Mouse (Mus musculus) cerebellum, postnatal 25 days (tissue): ENCODE measurements around the gene Car5b.

Source experiments
- DNase-seq, 2 experiments: peaks; one replicate each; pipeline ENCODE4 v3.0.0; 2021; ENCODE audit warnings: mixed read lengths in 2 of 2

The Car5b gene

DNA sequence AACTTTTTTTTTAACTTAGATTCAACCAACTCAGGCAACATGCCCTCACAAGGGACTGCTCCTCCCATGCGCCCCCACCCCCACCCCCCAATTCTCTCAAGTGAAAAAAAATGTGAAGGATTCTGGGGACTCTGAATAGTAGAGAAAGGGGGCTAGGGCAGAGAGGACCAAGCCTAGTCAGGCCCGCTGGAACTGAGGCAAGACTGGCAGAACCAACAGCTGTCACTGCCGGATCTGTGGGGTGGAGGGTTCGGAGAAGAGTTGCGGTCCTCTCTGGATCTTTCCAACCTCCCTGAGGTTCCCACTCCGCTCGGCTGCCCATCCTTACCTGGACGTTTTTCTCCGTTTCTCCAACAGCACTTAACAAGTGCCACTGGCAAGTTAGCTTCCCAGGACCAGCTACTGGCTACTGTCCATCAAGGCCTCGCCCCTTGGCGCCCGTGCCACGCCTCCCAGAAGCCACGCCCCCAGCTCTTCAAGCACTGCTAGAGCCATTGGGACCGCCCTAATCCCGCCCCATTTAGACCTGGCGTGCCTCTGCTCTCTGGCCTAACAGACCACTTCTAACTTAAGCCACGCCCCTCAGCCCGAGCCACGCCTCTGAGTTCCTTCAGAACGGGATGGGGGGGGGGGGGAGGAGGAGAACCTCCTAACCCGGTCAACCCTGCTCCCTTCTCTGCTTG, at the start of gene Car5b:
Car5b (minus strand) TSS at position 391 of the 683 bp plus-strand sequence.
- DNase-seq: peak; percentile 34 to 64

DNA sequence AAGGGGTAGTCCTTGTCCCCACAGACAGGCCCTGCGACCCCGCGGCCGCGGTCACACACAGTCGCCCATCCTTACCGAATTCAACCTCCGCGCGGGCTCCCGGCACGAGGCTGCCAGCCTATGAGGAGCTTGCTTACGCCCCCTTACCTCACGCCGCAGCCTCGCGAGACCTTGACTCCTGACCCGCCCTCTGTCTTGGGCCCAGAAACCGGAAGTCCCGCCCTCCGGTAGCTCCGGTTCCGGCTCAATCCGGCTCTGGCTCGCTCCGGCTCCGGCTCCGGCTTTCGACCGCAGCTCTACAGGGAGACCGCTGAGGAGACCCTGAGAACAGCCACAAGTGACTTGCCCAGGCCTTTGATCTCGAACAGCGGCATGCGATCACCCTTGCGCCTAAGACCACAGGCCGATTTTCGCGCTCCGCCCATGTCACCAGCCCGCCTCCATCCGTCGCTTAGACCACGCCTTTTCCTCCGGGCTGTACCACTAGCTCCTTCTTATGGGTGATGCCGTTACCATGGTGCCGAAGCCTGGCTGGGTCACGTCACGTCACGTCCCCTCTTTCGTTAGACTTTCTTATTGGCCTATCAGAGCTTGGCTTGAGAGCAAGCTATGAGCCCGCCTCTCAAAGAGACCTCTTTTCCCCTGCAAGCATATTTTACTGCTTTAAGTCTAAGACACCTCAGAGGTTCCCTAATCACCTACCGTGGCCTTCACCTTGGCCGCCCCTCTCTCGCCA, 48.4 kb upstream of the Car5b start, which contains the start of gene Siah1b:
Siah1b (minus strand) TSS at position 454 of the 736 bp plus-strand sequence.
- DNase-seq: peak; percentile 92 to 93

DNA sequence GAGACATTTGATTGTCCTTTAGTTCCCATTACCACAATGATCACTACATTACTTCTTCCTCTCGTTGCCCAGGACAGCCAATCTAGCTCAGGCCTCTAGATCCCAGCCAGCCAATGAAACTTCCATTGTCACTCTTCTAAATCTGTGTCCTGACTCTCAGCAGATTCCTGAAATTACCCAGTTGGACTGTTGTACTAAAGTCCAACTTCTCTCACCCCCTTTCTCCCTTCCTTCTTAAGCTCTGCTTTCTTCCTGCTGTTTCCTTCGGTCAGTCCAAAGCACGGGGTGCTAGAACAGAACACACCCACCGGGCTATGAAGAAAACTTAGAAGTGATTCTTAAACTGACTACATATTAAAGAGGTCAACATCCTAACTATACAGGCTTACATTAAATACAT, 41.2 kb upstream of the Car5b start:
- no peak for DNase-seq

DNA sequence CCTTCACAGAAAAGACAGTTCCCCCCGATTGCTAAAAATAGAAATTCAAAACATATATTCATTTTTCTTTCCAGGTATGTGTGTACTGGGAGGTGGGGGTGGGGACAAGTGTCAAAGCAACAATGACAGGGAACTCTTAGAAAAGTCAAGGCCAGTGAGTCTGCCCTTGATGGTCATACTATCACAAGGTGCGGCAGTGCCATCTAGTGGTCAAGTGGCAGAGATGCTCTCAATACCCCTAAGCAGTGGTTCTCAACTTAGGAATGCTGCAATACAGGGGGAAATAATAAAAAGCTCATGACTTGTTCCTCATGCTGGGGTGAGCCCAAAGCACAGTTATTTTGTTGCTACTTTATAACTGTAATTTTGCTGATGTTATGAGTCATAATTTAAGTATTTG, 38.4 kb upstream of the Car5b start:
- peak; percentile 44 to 77 for DNase-seq

DNA sequence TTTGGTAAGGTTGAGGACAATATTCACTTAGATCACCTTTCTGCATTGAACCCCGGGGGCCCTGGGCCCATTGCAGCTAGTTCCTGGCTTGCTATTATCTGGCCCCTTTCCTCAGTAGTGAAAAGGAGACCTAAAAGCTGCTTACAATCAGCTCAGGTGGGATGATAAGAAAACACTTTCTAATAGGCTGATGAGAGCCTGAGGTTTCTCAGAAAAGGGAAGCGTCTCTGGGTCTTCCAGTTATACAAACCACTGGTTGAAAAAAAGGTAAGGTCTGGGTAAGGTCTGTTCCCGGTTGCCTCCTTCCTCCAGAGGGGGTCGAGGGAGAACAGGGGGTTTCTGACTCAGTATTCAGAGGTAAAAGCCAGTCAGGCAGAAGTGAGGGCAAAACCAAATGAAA, 31.3 kb upstream of the Car5b start:
- DNase-seq: no peak

DNA sequence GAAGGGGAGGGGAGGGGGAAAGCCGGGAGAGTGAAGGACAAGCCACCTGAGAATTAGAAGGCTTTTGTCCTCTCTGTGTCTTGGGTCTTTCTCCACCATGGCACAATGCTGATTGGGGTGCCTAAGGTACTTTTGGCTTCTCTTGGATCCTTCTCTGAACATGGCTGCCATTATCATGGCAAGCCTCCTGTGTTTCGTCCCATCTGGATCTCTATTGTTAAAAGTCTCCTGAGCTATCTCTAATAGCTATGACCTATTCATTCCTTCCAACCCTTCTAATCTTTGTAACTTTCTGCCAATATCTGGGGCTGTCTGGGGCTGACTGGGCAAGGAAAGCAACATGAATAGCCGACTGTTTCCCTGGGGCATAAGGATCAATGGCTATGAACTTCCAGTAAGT, 30.7 kb upstream of the Car5b start:
- no peak for DNase-seq

DNA sequence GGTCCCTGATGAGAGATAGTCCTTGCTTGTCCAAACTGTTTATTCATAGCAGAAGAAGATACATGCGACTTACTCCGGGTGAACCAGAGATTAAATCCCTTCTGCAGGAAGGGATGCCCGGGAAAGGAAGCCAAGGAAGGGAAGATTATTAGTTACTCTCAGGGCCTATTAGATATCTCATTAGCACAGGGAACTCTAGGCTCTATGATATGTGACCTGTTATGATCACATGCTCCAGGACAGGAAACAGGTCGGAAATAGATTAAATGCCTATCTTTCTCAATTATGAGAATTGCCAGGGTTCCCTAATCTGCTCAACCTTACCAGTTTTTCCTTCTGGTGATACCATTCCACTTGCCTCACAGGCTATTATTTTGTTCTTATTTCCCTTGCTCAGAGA, 27.9 kb upstream of the Car5b start:
- no peak for DNase-seq

DNA sequence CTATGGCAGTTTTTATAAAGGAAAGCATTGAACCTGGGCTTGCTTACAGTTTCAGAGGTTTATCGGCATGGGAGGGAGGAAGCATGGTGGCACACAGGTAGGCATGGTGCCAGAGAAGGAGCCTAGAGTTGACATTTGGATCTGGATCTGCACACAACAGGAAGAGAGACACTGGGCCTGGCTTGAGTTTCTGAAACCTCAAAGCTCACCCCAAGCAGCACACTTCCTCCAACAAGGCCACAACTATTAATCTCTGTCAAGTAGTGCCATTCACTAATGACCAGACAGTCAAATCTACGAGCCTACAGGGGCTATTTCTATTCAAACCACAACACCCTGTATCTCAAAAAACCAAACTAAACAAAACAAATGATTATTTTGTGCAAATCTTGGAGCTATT, 18.9 kb upstream of the Car5b start:
- no peak for DNase-seq

DNA sequence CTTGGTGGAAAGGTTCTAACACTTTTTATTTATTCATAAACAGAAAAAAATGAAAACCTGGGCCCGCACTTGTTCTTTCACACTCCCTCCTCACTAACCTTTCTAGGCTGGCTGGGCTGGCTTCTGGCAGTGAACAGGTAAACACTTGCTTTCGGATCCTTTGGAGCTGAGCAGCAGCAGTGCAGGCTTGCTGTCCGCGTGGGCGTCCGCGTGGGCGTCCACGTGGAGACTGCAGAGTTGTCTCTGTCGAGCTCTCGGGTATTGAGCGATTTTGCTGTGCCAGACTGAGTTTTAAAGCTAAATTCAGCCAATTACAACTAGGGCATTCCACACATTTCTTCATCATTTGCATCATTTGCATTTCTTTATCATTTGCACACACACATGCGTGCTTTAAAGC, 14.3 kb upstream of the Car5b start:
- DNase-seq: no peak

DNA sequence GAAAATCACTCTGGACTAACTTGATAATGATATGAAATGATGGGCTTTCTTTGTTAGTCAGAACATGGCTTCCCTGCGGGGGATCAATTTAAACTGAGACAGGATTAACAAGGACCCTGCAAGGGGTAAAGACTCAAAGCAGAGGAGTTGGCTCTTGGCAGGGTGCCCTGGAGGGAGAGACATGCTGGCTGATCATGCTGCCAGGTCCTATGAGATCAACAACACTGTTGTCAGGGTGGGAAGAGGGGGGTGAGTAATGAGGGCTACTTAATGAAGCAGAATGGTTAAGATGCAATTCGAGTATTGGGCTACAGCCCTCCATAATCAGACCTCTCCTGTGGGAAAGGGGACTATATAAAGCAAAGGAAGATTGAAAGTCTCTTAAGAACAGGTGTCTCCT, 11.1 kb upstream of the Car5b start:
- peak in 1 of 2 experiments; percentile 31 for DNase-seq

DNA sequence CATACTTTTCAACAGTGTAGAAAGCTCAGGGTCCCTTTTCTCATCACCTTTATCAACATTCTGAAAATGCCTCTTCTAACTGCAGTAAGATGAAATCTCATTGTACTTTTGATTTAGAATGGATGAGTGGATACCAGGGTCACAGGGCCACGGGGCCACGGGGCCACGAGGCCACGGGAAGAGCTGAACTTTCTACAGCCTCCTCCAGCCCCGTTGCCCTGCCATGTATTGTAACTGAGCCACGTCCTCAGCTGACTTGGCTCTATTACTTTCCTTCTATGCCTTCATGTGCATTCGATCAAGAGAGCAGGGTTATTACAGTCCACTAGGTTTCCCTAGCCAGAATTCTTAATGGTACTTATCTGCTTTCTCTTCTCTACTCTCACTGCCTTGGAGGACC, 8.1 kb upstream of the Car5b start:
- no peak for DNase-seq

DNA sequence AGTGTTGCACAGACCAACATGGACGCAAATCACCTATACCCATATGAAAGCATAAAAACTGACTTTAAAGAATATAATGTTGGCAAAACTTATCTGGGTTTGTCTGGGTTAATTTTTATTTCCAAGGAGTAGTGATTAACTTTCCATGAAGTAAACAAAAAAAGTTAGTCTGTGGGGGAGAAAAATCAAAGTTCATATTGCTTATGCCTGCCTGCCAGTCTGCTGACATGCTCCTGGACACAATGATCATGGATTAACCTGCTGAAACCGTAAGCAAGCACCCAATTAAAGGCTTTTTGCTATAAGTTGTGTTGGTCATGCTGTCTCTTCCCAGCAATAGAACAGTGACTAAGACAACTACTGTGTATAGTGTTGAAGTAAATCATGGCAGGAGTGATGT, 7.6 kb upstream of the Car5b start:
- no peak for DNase-seq

DNA sequence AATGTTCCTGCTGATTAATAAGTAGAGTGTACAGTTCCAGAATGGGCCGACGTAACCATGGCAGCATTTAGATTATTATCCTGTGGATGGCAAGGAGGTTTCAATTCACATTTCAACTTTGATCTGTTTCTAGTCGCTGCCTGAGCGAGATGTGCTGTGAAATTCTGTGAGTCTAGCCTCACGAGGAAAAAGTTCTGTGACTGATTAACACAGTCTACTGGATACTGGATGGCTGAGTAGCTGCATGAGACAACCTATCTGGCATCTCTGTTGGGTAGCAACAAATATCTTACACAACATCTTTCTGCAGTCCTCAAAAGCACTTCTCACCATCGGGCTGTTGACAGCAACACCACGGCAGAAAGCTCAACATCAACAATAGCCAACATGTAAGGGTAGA, 4.7 kb upstream of the Car5b start:
- DNase-seq: no peak

DNA sequence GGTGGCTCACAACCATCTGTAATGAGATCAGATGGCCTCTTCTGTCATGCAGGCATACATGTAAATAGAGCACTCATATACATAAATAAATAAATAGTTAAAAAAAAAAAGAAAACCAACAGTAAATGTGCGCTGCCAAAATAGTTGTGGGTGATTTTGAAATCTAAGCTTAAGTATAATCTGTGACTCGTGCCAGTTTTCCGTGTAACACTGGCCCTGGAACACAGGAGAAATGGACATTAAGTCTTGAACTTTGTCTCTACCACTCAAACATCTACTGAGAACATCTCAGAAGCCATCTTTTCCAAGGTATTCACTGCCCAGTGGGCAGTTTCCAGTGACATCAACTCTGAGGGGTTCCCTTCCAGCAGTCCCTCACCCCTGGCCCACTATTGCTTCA, 12.2 kb downstream of the Car5b start:
- no peak for DNase-seq

DNA sequence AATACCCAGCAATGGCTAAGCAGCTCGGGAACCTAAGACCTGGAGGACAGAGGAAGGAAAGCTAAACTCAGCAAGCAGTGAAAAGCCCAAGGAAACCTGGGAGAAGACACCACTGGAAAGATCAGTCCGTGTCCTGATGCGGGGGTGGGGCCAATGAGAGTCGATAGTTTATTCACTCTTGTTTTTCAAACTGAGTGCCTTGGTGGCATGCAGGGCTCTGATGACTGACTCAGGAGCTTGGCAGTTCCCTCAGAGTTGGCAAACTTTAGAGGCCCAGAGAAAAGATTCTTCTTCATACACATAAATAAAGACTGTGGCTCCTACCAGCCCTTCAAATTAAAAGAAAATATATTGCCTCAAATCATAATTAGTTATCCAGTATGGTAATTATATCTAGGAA, 12.8 kb downstream of the Car5b start:
- DNase-seq: no peak

DNA sequence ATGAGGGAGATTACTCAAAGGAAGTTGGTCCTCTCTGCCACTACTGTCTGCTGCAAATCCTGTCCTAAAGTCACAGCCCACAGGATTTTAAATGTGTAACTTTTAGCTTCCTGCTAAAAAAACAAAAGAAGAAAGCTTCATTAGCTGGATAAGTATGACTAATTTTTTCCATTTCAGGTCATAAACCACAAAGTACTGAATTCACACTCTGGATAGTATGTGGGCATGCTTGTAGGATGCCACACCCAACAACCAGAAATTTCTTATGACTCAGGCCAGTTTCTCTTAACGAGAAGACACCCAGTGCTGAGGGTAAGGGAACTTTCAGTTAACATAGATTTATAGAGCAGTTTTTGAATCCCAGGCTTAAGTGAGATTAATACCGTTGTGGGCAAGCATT, 14.5 kb downstream of the Car5b start:
- DNase-seq: no peak

DNA sequence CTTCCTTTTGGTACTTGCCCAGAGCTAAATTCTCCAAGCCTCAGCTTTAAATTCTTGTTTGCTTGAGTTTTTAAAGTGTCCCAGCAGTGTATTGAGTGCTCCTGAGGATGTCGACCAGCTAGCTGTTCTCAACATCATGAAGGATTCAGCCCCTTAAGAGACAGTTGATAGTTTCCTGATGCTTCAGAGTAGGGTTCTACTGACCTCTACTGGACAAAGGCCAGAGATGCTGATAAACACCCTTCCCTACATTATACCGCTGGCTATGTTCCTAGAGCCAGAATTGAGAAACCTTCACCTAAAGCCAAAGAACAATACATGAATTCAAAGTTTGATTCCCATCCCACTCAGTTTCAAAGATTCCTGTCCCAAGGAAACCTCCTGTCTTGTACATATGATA, 23.0 kb downstream of the Car5b start:
- peak in 1 of 2 experiments; percentile 8 for DNase-seq

DNA sequence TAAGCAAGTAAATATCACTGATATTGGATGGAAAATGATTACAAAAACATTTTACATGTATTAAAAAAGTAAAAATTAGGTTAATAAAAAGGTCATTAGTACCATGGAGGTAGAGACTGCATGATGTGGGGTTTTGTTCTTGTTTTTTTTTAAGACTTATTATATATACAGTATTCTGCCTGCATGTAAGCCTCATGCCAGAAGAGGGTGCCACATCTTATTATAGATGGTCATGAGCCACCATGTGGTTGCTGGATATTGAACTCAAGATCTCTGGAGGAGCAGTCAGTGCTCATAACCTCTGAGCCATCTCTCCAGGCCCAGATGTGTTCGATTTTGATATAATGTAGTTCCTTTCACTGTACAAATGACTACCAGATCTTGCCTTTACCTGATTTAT, 27.9 kb downstream of the Car5b start:
- DNase-seq: no peak

DNA sequence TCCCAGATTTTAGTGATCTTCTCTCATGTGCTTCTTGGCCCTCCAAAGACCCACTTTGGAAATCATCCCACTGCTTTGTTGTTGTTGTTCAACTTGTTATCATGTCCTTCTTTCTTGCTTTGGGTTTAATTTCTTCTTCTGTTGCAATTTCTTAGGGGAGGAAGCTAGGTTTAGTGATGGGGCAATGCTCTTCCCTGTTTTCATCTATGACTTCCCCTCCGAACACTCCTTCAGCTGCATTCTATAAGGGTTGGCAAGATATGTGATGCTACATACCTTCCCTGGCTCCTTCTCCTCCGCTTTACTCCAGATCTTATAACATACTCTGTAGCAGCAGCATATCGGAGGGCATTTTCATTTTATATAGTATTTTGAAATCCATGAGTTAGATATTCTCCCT, 31.0 kb downstream of the Car5b start:
- no peak for DNase-seq

DNA sequence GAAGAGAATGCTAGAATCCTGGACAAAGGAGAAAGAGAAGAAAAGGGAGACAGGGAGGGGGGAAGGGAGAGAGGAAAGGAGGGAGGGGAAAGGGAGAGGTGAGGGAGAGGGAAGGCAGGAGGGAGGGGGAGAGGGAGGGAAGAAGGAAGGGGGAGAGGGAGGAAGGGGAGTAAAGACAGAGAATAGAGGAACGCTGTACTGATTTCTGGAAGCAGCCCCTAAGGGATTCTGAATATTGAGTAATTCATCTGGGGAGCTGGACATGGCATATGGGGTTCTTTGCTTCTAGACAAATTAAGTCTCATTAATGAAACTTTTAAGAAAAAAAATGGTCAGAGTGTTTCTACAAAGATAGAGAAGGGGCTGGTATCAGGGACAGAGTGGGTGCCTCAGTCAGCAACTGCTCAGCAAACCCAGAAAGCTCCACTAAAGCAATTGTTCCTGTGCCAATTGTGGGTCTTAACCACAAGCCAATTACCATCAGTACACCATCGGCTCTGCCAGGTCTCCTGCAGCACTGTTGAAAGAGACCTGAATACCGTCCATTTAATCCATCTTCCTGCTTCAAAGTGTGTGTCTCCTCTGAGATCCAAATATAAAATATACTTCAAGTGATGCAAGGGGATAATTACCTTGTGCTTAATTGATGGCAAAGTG, 40.0 kb downstream of the Car5b start:
- peak in 1 of 2 experiments; percentile 2 for DNase-seq

DNA sequence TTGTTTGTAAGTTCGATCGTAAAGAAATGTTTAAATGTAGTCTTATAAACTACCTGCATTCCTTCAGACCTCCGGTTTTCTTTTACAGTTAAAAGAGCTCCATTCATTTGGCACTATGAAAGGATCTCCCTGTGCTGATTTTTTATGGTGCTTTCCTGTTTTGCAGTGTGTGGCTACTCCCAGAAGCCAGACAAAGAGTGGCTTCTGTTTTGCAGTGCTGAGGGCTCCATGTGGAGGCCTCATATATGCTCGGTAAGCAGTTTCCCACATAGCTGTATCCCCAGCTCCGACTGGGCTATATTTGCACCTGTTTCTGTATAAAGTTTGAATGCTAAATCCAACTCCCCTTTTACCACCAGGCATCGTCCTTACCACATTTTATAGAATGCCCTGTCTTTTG, 45.7 kb downstream of the Car5b start:
- DNase-seq: no peak

DNA sequence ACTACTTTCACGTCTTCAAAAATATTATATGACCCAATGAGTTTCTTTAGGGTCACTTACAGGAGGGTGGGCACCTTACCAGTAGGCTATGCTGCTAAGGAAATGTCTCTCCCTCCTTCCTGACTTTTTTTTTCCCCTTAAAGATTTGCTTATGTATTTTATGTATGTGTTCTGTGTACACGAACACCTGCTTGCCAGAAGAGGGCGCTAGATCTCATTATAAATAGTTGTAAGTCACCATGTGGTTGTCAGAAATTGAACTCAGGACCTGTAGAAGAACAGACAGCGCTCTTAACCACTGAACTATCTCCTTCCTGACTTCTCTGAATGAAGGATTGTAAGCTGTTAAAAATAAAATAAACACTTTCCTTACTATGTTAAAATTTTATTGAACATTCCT, 46.3 kb downstream of the Car5b start:
- DNase-seq: no peak

DNA sequence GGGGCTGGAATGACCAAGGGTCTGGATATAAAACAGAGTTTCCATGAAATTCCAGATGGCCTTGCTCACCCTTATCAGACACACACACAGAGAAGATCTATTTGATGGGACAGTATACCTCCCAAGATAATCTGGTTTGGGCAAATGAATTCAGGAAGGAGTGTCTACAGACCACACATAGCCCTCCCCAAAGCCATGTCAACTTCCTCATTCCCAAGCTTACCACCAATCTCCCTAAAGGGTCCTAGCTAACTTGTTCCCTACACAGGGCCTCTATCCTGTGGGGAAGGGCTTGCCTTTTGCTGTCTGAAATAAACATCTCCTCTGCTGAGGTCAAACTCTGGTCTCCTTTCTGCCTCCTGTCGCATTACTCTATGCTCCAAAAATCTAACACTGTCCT, 46.7 kb downstream of the Car5b start:
- no peak for DNase-seq

DNA sequence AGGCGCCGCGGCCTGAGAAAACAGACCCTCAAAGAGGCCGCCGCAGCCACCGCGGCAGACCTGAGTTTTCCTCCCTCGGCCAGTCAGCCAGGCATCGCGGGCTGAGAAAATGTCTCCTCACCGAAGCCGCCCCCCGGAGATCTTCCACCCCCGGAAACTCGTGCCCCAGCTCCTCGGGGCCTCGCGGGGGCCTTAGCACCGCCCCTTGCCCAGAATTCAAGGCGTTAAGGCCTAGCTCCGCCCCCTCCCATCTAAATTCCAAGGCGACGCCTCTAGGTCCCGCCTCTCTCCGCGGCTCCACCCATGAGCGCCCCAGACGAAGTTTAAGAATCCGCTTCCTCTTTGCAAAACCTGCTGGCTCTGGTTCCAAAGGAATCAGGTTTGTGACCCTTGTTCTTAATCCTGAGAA, 69.3 kb downstream of the Car5b start, which contains the start of gene Zrsr2:
Zrsr2 (minus strand) TSS at position 195 of the 409 bp plus-strand sequence.
- peak; percentile 69 to 86 for DNase-seq
